Mouse (Mus musculus): ENCODE results near the gene 4930442H23Rik. TPM values are rescaled to one million over a fixed set of nuclear protein-coding genes. Genes with fewer than 3 reads are reported as not detected.
"Not testable (repeated sequence)": the region's sequence is repeated elsewhere in the genome, so short reads cannot be mapped to it uniquely, and the experiment has no call there.

The 4930442H23Rik gene
- total RNA-seq, 2 experiments from 2014 or later: not detected

- ATAC-seq (replicated peaks; ENCODE audit: poor library complexity): no peak
Measured at GRCm38 (mm10) chr10:81178927-81179326, 4.7 kb downstream of the 4930442H23Rik start.

GRCm38 (mm10) chr10:81177958-81178712, 5.5 kb downstream of the 4930442H23Rik start:
- no peak for ATAC-seq (replicated peaks; ENCODE audit: poor library complexity)

GRCm38 (mm10) chr10:81177491-81177925, 6.1 kb downstream of the 4930442H23Rik start:
- no peak for ATAC-seq (replicated peaks; ENCODE audit: poor library complexity)

GRCm38 (mm10) chr10:81176466-81177271, 7.0 kb downstream of the 4930442H23Rik start, which contains the start of gene Eef2:
TSS of gene Eef2 (plus strand) at chr10:81176631.
- ATAC-seq (replicated peaks; ENCODE audit: poor library complexity): peak; percentile 49

GRCm38 (mm10) chr10:81175936-81176465, 7.6 kb downstream of the 4930442H23Rik start:
- ATAC-seq (replicated peaks; ENCODE audit: poor library complexity): no peak

- not testable (repeated sequence) for ATAC-seq (replicated peaks; ENCODE audit: poor library complexity)
Measured at GRCm38 (mm10) chr10:81175345-81175701, 8.3 kb downstream of the 4930442H23Rik start.

- peak; percentile 65 for ATAC-seq (replicated peaks; ENCODE audit: poor library complexity)
Measured at GRCm38 (mm10) chr10:81174617-81175344, 8.9 kb downstream of the 4930442H23Rik start.

GRCm38 (mm10) chr10:81173132-81173531, 10.5 kb downstream of the 4930442H23Rik start:
- peak; percentile 42 for ATAC-seq (replicated peaks; ENCODE audit: poor library complexity)

GRCm38 (mm10) chr10:81169411-81169900, 14.2 kb downstream of the 4930442H23Rik start:
- peak; percentile 41 for ATAC-seq (replicated peaks; ENCODE audit: poor library complexity)

GRCm38 (mm10) chr10:81168521-81169244, 15.0 kb downstream of the 4930442H23Rik start:
- ATAC-seq (replicated peaks; ENCODE audit: poor library complexity): peak; percentile 59

GRCm38 (mm10) chr10:81168087-81168431, 15.6 kb downstream of the 4930442H23Rik start:
- ATAC-seq (replicated peaks; ENCODE audit: poor library complexity): peak; percentile 24

- peak; percentile 89 for ATAC-seq (replicated peaks; ENCODE audit: poor library complexity)
Measured at GRCm38 (mm10) chr10:81167200-81168086, 16.2 kb downstream of the 4930442H23Rik start, which contains the start of gene Pias4. TSS of gene Pias4 (minus strand) at chr10:81167923.

- no peak for ATAC-seq (replicated peaks; ENCODE audit: poor library complexity)
Measured at GRCm38 (mm10) chr10:81165118-81165517, 18.5 kb downstream of the 4930442H23Rik start.

- ATAC-seq (replicated peaks; ENCODE audit: poor library complexity): peak; percentile 51
Measured at GRCm38 (mm10) chr10:81162318-81162652, 21.4 kb downstream of the 4930442H23Rik start.

- peak; percentile 35; the same call in 1 of the 2 replicates for ATAC-seq (replicated peaks; ENCODE audit: poor library complexity)
Measured at GRCm38 (mm10) chr10:81161602-81162317, 21.9 kb downstream of the 4930442H23Rik start.

- ATAC-seq (replicated peaks; ENCODE audit: poor library complexity): no peak
Measured at GRCm38 (mm10) chr10:81154736-81155135, 28.9 kb downstream of the 4930442H23Rik start.

GRCm38 (mm10) chr10:81154313-81154712, 29.3 kb downstream of the 4930442H23Rik start:
- ATAC-seq (replicated peaks; ENCODE audit: poor library complexity): no peak

- no peak for ATAC-seq (replicated peaks; ENCODE audit: poor library complexity)
Measured at GRCm38 (mm10) chr10:81152609-81153008, 31.0 kb downstream of the 4930442H23Rik start.
